Mouse (Mus musculus): ENCODE measurements around the gene Dnmt1. TPM values are rescaled to one million over a fixed set of nuclear protein-coding genes. Genes with fewer than 3 reads are reported as not detected.

The Dnmt1 gene
- total RNA-seq, 2 experiments from 2014 or later = 11.6 to 12.8 TPM

- DNase-seq = no peak
- intact Hi-C loops (cut with DNase I; ENCODE audit: low total_unique reads) = no loop called here
Measured at GRCm38 (mm10) chr9:20950419-20950818, 9.3 kb downstream of the Dnmt1 start.

- DNase-seq = no peak
- intact Hi-C loops (cut with DNase I; ENCODE audit: low total_unique reads) = no loop called here
Measured at GRCm38 (mm10) chr9:20946066-20946880, 13.4 kb downstream of the Dnmt1 start.

- intact Hi-C loops (cut with DNase I; ENCODE audit: low total_unique reads) = no loop called here
- no peak for DNase-seq
Measured at GRCm38 (mm10) chr9:20944697-20945370, 14.9 kb downstream of the Dnmt1 start.

- intact Hi-C loops (cut with DNase I; ENCODE audit: low total_unique reads) = no loop called here
- peak; percentile 23 for DNase-seq
Measured at GRCm38 (mm10) chr9:20943911-20944310, 15.8 kb downstream of the Dnmt1 start.

- peak; percentile 18 for DNase-seq
- intact Hi-C loops (cut with DNase I; ENCODE audit: low total_unique reads) = no loop called here
Measured at GRCm38 (mm10) chr9:20943396-20943795, 16.3 kb downstream of the Dnmt1 start.

GRCm38 (mm10) chr9:20923258-20923657 lies 36.4 kb downstream of the Dnmt1 start:
- intact Hi-C loops (cut with DNase I; ENCODE audit: low total_unique reads) = no loop called here
- no peak for DNase-seq

- no peak for DNase-seq
- intact Hi-C loops (cut with DNase I; ENCODE audit: low total_unique reads) = loop anchor here (5.0 kb wide), 1 partner anchor 41 kb away; the partner anchor contains the start of gene Dnmt1
Measured at GRCm38 (mm10) chr9:20916160-20916559, 43.5 kb downstream of the Dnmt1 start.

- DNase-seq = no peak
- intact Hi-C loops (cut with DNase I; ENCODE audit: low total_unique reads) = loop anchor here (5.0 kb wide), 1 partner anchor 82 kb away; no protein-coding TSS in a partner anchor
Measured at GRCm38 (mm10) chr9:20909948-20910347, 49.7 kb downstream of the Dnmt1 start.

GRCm38 (mm10) chr9:20902174-20902491 lies 57.6 kb downstream of the Dnmt1 start:
- no peak for DNase-seq
- intact Hi-C loops (cut with DNase I; ENCODE audit: low total_unique reads) = no loop called here

GRCm38 (mm10) chr9:20901466-20902173 lies 58.1 kb downstream of the Dnmt1 start:
- intact Hi-C loops (cut with DNase I; ENCODE audit: low total_unique reads) = no loop called here
- DNase-seq = no peak

- DNase-seq = peak; percentile 84
- intact Hi-C loops (cut with DNase I; ENCODE audit: low total_unique reads) = loop anchor here (2.0 kb wide), 1 partner anchor 242 kb away; no protein-coding TSS in a partner anchor
Measured at GRCm38 (mm10) chr9:20898511-20899073, 61.1 kb downstream of the Dnmt1 start, which contains the start of gene Eif3g. TSS of gene Eif3g (minus strand) at chr9:20898623.

- DNase-seq = no peak
- intact Hi-C loops (cut with DNase I; ENCODE audit: low total_unique reads) = loop anchor here (2.0 kb wide), 1 partner anchor 243 kb away; no protein-coding TSS in a partner anchor
Measured at GRCm38 (mm10) chr9:20897736-20898510, 61.8 kb downstream of the Dnmt1 start.

GRCm38 (mm10) chr9:20895382-20895781 lies 64.3 kb downstream of the Dnmt1 start:
- intact Hi-C loops (cut with DNase I; ENCODE audit: low total_unique reads) = no loop called here
- DNase-seq = no peak

GRCm38 (mm10) chr9:20894629-20895028 lies 65.1 kb downstream of the Dnmt1 start:
- intact Hi-C loops (cut with DNase I; ENCODE audit: low total_unique reads) = no loop called here
- no peak for DNase-seq

GRCm38 (mm10) chr9:20893590-20894343 lies 65.9 kb downstream of the Dnmt1 start:
- no peak for DNase-seq
- intact Hi-C loops (cut with DNase I; ENCODE audit: low total_unique reads) = no loop called here

- DNase-seq = no peak
- intact Hi-C loops (cut with DNase I; ENCODE audit: low total_unique reads) = no loop called here
Measured at GRCm38 (mm10) chr9:20893069-20893468, 66.6 kb downstream of the Dnmt1 start.

GRCm38 (mm10) chr9:20892104-20892653 lies 67.5 kb downstream of the Dnmt1 start:
- no peak for DNase-seq
- intact Hi-C loops (cut with DNase I; ENCODE audit: low total_unique reads) = no loop called here

Data from gastrocnemius, postnatal 14 days (tissue).